Mouse (Mus musculus) ovary, postnatal 36 days (tissue): ENCODE measurements at regions not wholly inside any gene's neighbourhood (a gene's known extent, or its start where the extent isn't known, plus 50 kb on each side); places are given as distances from the start of the nearest gene placed in this dataset.

ENCODE experiments used
- DNase-seq: peaks from one replicate; pipeline ENCODE4 v3.0.0; 2022; ENCODE audit warnings: low spot score, mixed read lengths

DNA sequence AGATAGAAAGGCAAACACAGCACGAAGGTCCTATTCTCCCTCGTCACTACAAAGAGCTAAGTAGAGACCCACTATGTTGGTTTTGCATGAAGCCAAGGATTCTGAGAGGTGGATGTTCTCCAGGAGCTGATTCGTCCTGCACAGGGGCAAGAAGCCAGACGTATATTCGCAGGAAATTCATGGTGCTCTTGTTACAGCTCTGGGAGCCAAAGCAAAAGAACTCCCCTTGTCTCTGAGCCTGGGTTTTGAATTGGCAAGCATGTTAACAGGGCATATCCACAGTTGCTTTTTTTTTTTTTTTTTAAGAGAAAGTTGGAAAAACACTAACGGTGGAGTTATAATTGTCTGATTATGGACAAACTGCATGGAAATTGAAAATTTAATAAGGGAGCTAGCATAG, 191.7 kb upstream of the Prickle1 start:
- no peak for DNase-seq

DNA sequence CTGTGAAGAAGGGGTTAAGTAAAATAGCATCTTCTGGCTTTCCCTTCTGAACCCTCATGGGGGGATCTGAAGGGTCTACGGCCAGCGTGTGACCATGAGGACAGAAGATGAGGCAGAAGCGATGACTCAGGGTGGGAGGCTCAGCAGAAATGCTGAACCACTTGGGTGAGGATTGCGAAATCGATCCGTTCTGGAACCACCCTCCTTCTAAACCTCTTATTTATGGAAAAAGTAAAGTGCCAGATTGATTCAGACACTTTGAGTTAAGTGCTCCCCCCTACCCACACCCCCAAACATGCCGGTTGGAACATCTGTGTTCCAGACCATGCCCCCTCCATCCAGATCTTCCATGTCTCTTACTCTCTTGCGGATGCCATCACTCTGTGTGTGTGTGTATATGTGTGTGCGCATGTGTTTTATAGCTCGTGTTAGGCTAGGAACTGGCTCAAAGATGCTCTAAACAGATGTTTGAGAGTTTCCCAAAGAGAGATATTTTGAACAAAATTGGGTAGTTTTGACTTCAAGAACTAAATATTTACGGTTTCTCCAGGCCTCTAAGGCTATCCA, 190.2 kb upstream of the Prickle1 start:
- DNase-seq: no peak

DNA sequence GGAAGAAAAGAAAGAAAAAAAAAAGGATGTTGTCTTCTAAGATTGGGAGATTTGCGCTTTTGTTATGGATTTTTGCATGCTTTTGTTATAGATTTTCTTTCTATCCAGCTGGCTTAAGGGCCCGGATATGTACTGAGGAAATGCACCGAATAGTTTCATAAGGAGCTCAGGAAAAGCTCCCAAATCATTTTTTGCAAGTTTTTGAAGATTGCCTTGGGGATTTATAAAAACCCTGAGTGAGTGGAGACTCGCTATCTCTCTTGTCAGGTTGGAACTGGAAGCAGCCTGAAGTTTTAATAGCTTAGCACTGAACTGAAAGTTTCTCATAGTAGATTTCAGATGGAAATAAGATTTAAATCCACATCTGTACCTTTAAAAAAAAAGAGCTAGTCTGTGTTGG, 188.0 kb upstream of the Prickle1 start:
- no peak for DNase-seq

DNA sequence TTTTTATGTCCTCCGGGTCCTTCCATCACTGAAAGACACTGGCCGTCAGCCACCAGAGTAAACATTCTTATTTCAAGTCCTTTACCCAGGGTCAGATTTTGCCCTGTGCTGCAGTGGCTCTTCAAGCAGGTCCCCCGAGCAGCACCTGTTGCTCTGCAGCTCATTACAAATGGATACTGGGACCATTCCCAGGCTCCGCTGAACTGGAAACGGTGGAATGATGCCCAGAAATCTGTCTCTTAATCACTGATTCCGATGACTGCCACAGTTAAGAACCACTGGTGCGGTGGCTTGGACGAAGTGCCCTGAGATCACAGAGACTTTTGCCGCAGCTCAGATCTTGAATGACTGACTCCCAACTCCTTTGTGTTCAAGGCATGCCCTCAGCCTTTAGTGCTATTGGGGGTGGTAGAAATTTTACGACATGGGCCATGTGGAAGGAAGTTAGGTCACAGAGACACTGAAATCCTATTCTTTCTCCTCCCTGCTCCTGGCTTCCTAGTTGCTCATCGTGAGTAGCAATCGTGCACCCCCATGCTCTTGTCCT, 179.6 kb upstream of the Prickle1 start:
- DNase-seq: peak; percentile 13

DNA sequence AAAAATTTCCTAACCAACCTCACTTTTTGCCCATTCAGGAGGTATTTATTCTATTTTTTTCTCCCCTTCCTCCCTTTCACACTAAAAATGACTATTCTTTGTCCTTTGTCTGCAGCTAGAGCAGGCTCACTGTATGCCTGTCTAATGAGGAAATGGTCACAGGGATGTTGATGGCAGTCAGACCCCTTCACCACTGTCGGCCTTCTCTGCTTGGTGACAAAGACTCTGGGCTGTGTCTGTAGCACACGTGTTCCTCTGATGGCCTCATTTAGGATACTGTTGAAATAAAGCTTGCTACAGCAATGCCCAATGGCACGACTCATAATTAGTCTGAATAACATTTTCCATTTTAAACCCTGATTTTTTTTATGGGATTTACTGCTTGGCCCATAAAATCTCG, 178.6 kb upstream of the Prickle1 start:
- no peak for DNase-seq

DNA sequence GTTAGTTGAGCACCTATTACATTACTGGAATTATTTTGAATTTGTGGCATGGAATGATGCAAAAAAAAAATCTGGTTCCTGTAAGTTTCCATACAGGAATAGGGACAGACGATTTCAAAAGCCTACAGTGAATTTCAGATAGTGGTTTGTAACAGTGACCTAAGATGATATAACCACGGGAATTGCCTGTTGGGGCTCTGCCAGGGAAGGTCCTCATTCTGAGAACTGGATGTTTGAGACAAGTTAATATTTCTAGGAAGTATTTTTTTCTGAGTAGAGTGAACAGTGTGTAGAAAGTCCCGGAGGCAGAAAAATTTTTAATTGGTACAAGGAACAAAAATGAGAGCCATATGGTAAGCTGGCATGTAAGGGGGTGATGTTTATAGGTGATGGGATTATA, 171.3 kb upstream of the Prickle1 start:
- no peak for DNase-seq

DNA sequence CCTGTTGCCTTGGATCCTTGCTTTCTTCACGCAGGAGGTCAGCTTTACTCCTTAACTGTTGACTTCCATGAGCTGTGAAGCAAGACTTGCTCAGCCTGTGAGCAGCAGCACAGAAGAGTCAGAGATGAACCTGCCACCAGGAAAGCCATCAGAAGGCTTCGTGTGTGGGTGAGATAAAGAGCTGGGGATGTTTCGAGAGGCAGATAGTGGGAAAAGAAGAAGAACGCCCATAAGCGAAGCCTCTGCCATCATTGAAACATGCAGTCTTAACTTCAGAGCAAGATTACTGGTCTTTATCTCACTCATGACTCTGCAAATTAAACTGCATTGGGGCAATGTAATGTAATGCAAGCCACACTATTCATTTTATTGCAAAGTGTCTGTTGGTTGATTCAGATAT, 167.4 kb upstream of the Prickle1 start:
- no peak for DNase-seq

DNA sequence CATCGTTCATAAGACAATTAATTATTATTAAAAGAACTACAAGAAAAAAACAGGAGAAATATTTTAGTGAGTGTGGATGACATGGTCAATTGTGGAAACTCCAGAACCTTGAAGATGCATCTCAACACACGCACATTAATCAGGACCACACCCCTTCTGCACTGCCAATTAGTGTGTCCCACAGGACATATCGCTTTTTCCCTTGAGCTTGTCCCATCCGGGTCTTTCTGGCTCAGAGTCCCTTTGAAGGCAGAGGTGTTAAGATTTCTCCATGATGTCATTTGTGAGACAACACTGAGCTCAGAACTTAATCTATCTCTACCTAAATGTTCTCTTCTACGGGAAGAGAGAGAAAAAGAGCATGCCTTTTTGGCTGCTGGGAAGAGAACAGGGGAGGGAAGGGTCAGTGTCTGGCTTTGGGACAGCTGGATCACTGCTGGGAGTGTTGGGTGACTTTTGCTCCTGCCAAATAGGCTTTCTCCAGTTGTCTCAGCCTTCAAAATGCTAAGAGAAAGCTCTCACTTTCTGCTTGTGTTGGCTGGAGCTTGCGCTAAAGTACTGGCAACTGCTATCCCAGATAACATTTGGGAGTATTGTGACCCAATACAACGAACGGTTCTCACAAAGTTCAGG, 162.6 kb upstream of the Prickle1 start:
- DNase-seq: peak; percentile 16

DNA sequence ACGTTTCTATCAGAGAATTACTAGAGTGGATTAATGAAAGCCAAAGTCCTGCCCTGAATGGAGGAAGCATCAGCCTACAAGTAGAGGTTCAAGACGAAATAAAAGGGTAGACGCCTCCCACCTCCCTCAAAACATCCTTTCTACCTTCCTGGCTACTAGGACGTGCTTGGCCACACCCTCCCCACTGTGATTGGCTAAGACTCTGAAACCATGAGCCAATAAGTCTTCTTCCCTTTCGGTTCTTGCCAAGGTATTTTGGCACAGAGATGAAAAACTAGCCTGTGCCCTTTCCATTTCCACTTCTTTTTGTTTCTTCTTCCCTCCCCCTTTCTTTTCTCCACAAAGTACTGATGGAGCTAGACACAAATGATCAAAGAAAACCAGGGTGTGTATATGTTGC, 160.3 kb upstream of the Prickle1 start:
- no peak for DNase-seq

DNA sequence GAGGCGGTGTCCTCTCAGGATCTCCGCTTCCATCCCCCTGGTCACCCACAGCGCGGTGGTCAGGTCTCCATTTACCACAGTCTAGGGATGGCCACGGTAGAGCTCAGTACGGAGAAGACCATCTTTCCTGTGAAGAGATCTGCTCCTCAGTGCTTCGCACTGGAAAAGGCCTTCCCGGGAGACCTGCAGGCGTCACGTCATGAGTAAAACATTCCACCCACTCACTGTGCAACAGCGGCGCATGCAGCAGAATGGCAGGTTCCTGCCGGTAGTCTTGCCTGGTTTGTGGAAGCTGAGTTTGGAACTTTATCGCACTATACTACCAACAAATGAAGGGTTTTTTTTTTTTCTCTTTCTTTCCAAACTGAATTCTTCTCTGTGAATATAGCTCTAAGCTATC, 156.1 kb upstream of the Prickle1 start:
- no peak for DNase-seq

DNA sequence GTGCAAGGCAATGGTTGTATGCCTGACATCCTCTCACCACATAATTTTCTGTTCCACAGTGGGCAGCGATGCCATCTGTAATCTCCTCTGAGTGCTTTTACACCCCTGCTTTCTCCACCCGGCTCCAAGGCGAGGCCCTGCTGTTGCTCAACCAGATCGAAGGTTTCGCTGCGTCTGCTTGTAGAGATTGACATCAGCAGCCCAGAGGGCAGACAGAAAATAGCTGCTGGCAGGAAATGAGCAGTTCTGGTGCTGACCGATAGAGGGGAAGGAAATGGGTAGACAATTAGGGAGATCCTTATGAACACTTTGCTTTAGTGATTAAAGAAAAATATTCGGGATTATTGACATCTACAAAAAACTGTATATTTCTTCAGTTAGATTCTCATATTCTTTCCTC, 155.3 kb upstream of the Prickle1 start:
- DNase-seq: peak; percentile 41

DNA sequence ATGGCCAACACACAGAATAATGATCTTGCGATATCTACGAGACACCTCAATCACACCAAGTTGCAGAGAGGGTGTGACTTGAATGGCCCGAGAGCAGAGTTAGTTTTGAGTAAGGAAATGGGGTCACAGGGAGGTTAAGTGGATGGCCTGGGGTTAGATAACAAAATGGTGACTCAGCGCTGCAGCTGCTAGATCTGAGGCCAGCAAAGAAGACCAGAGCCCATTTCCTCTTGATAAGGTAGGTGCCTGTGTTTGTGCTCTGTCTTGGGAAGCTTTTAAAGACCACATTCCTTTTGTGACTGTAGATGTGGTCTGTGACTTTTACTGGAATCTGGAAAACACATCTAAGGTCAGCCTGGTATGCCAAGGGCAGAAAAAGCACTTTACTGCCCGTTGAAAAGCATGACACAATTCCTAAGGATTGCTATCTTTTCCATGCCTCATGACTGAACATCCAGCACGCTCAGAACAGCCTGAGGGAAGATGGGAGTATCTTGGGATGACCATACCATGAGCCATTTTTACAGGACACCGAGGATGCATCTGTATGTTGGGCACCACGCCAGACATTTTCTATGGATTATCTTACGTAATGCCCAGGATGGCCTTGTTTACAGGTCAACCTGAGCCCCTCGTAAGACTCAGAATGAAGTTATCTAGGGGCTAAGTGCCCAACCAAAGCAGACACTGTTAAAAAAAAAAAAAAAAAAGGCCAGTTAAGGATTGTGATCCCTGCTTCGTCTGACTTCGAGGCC, 148.7 kb upstream of the Prickle1 start:
- no peak for DNase-seq

DNA sequence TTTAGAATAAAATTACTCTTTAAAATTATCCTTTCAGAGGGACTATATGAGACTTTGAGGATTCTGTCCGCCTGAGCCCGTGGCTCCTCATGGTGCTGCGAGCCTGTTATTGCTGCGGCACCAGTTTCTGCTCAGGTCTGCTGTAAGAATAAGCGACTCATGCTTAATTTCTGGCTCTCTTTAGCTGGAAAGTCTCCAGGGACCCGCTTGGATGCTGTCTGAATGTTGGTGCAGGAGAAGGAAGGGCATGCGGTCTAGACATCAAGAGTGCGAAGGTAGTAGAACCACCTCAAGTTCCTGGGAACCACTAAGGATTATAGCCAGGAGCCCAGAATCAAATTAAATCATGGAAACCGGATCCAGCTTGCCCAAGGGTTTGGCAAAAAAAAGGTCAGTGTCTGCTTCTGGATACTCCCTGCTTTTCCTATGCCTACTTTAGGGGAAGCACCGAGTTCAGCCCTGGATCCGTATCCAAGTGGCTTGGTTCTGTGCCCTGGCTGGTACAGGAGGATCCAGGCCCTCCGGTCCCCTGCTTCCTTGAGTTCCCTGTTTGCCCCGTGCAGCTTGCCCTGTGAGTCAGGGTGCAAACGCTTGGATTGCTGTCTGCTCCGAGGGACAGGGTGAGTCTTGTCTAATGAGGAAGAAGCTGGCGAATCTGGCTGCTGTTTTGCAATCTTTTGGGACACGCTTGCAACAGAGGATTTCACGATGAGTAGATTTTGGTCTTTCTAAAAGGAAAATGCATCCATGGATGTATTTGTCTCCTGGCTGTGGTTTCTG, 138.2 kb upstream of the Prickle1 start:
- peak; percentile 26 for DNase-seq

DNA sequence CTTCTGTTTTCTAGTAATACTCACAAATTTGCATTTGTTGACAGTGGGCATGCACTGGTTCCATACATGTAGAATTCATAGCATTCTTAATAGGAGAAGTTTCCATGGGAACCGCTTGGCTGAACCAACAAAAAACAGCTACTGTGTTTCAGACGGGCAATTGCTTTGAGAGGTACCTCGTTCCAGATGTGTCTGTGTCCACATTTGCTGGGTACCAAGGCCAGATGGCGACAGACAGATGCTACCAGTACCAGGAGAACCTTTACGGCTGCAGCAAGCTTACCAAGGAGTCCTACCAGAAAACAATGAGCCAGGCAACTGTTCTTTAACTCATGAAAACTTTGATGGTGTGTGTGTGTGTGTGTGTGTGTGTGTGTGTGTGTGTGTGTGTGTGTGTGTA, 137.1 kb upstream of the Prickle1 start:
- DNase-seq: no peak

DNA sequence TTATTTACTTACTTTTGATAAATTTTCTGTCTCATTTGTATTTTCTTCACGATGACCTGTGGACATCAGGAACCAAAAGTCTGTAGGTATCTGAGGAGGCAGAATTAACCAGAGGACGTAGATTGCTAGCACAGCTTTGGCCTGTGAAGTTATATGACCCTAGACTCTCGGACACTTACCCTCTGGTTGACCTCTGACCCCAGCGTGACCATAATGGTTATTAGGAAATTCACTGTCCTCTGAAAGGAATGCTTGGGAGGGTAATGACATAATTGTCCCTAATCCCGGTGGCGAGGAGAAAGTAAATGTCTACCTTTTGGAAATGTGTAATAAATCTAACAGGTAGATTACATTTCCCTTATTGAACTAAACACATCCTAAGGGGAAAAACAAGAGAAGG, 135.5 kb upstream of the Prickle1 start:
- DNase-seq: no peak

DNA sequence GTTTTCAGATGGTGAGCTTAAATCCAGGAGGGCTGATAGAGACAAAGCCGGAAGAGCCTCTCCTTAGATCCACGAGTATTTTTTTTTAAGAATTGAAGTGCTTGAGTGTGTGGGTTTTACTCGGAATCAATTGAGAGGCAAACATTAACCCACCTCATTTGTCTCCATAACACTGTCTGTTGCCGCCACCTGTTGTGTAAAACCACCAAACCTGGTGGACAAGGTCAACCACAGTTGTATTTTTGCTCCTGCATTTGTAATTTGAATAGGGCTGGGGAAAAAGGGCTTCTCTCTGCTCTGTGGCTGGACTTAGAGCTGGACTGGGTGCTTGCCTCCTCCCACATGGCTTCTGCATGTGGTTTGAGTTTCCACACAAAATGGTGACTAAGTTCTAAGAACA, 119.8 kb upstream of the Prickle1 start:
- DNase-seq: no peak

DNA sequence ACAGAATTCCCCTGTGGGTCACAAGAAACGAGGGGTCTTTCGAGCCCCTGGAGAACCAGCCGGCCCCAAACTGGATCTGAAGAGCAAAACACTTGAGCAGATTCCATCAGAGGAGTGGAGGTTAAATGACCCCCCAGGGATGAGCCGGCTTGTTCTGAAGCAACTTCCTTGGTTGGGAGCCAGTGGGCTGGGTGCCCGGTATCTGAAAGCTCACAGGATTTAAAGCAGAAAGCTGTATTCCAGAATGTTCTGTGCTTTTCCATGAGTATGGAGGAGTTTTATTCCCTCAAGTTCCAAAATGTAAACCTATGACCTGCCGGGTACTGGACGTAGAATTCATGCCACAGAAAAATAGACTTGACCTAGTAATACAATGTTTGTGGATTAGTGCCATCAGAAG, 117.7 kb upstream of the Prickle1 start:
- DNase-seq: peak; percentile 76

DNA sequence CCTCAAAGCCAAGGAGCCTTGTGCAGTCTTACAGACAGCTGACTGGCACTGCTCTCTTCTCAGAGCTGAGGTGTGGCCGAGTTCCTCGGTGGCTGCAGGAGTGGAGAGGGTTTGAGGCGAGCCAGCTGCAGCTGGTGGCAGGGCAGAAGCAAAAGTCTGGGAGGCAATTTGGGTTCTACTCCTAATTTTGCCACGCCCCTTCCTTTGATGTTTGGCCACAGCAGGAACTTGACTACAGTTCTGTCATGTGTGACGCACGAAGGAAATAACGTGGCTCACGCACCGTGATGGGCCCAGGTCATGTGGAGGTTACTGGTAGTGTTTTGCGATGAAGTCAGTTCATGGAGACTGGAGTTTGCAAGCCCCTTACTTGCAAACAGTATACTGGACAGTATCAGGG, 116.9 kb upstream of the Prickle1 start:
- DNase-seq: no peak

DNA sequence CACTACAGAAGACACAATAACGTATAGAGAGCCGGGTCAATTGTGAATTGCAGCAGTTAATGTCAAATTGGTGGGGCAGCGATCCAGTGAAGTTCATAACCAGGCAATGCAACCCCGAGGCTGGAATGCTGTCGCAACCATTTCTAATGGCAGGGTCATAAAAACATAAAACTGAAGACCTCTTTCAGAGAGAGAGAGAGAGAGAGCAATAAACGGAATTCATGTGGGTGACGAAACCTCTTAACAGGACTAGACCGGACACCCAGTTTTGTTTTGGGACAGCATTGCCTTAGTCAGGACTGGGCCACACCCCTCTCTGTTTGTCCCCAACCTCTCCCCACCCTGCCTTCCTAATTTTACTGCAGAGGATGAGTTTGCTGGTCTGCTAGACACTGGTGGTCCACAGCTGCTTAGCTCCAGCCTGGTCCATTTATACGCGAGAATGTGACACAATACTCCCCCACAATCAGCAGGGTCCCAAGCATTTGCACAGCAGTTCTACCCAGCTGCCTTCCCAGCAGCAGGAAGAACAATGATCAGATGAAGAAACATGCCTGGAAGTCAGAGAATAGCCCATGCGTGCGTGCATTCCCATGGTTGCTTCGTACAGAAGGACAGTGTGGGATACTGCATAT, 115.6 kb upstream of the Prickle1 start:
- DNase-seq: no peak

DNA sequence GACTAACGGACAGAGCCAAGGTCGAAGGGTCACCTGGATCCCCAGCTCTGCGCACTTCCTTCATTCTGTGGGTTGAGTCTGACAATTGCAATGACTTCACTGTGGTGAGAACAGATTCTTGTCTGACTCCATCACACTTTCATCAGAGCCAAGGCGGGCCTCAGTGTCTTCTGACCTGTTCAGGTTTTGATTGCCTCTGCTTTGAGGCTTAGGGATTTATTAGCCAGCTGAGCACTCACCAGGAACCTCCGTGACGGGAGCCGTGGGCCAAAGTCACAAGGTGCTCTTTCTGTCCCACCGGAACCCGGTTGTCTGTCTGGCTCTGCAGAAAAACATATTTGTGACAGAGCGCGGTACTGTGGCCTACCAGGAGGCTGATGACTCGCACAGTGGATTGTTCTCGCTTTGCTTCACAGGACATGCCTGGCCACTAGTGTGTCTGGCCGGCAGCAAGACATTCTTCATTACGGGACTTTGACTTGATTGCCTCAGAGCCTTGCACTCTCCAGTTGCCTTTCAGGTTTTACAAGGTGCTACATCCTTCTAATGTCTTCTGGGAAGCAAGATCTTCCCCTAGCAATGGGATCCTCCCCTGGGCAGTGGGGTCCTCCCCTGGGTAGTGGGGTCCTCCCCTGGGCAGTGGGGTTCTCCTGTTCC, 114.9 kb upstream of the Prickle1 start:
- no peak for DNase-seq

DNA sequence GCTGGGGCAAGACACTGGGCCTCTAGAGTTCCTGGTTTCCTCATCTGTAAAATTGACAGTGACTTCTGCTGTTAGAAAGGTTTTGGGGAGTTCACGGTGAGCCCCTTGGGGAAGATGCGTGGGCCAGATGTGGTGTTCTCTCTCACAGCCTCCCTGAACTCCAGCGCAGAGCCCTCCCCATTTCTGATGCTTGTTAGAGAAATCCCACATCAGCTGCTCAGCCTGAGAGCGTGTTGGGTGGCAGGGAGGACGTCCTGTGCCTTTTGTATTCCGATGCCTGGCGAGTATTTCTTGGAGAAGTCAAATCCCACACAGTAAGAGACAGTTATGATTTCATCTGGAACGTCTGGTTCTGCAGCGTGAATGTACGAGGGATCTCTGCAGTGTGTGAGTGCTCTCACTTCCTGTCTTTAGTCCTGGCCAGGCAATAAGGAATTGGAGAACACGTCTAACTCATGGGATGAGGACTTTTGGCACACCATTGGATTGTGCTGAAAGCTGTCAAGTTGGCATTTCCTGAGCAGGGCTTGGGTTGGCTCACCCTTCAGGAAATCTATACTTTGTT, 110.8 kb upstream of the Prickle1 start:
- DNase-seq: no peak
